Mouse (Mus musculus) ES-Bruce4 (cell line): ENCODE measurements at regions not wholly inside any gene's neighbourhood (a gene's known extent, or its start where the extent isn't known, plus 50 kb on each side); places are given as distances from the start of the nearest gene placed in this dataset.

Source experiments
- H3K27ac ChIP-seq: 2 replicates; pipeline ENCODE4 v1.5.1; 2012; ENCODE audit warnings: low read length, inconsistent platforms; ENCODE audit not compliant: insufficient read depth
- H3K27me3 ChIP-seq: 2 replicates; pipeline ENCODE4 v1.6.1; 2012; ENCODE audit warnings: mild to moderate bottlenecking, low read length, inconsistent platforms; ENCODE audit not compliant: control insufficient read depth, poor library complexity, insufficient read depth, severe bottlenecking
- H3K36me3 ChIP-seq: 2 replicates; pipeline ENCODE4 v1.6.1; 2012; ENCODE audit warnings: inconsistent platforms, mild to moderate bottlenecking, low read length, moderate library complexity; ENCODE audit not compliant: control insufficient read depth, poor library complexity, insufficient read depth, severe bottlenecking
- H3K4me1 ChIP-seq: one replicate; pipeline ENCODE4 v1.8.1; 2011; ENCODE audit warnings: low read length; ENCODE audit not compliant: control insufficient read depth, insufficient read depth
- H3K4me3 ChIP-seq: 2 replicates; pipeline ENCODE4 v1.5.1; 2011; ENCODE audit warnings: low read depth, mild to moderate bottlenecking, low read length
- H3K9ac ChIP-seq: 2 replicates; pipeline ENCODE4 v1.6.1; 2012; ENCODE audit warnings: low read depth, mild to moderate bottlenecking, inconsistent platforms; ENCODE audit not compliant: poor library complexity, severe bottlenecking
- H3K9me3 ChIP-seq: replicated peaks from 2 replicates; pipeline ENCODE4 v1.6.1; 2012; ENCODE audit warnings: mild to moderate bottlenecking, low read length, inconsistent platforms; ENCODE audit not compliant: control insufficient read depth, poor library complexity, insufficient read depth, severe bottlenecking
- CTCF ChIP-seq: IDR thresholded peaks from one replicate; pipeline ENCODE4 v1.8.1; 2011; ENCODE audit warnings: low read depth, low read length
- EP300 ChIP-seq: IDR thresholded peaks from 2 replicates; pipeline ENCODE4 v1.6.1; 2011; ENCODE audit warnings: low read depth, low read length; ENCODE audit not compliant: insufficient read depth
- POLR2A ChIP-seq: IDR thresholded peaks from one replicate; pipeline ENCODE4 v1.8.1; 2011; ENCODE audit warnings: low read length; ENCODE audit not compliant: insufficient read depth

DNA sequence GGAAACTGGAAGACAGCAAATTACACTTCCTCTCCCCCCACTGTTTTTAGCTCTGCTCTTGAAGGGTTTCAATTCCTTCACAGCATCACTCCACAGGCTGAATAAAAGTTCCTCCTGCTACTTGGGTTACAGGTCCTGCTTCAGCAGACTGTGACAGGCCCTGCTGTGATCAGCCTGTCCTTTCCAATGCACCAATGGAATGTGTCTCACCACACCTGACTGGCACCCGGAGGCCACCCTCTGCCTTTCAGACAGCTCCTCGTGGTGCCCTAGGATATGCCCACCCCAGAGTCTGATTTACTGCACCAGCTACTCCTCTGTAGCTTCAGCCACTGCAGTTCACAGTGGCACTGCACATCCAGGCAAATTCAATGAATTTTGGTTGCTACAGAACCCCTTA is 288.0 kb downstream of the Gm11361 start:
- TF ChIP-seq POLR2A (no peak), EP300 (no peak), CTCF (no peak)

DNA sequence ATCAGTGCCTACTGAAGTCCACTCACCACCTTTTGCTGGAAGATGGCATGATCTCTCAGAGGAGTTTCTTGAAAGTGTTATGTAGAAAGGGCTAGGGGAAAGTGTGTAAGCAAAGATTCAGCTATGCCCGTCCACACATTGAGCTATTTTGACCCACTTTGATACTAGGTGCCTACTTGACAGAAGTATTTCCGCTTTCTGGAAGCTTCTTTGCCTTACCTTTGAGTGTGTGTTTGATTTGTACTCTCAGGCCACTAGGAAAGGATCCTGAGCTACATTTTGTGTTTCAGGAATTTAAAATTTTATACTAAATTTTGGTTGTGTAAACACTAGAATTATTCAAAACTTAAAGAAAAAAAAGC is 287.5 kb downstream of the Gm11361 start:
- Histone ChIP-seq H3K4me3 (no peak overlapping the region), H3K4me1 (no peaks in the 10 kb centered on the region)
- TF ChIP-seq POLR2A (no peak), EP300 (no peak), CTCF (no peak)

More for the DNA sequence above, 288.0 kb downstream of the Gm11361 start:
- Histone ChIP-seq H3K27me3 (no peaks in the 10 kb centered on the region), H3K9me3 (no peaks in the 10 kb centered on the region), H3K4me1 (no peaks in the 10 kb centered on the region), H3K4me3 (no peak overlapping the region), H3K27ac (no peak overlapping the region), H3K9ac (no peak overlapping the region), H3K36me3 (no peaks in the 10 kb centered on the region)

DNA sequence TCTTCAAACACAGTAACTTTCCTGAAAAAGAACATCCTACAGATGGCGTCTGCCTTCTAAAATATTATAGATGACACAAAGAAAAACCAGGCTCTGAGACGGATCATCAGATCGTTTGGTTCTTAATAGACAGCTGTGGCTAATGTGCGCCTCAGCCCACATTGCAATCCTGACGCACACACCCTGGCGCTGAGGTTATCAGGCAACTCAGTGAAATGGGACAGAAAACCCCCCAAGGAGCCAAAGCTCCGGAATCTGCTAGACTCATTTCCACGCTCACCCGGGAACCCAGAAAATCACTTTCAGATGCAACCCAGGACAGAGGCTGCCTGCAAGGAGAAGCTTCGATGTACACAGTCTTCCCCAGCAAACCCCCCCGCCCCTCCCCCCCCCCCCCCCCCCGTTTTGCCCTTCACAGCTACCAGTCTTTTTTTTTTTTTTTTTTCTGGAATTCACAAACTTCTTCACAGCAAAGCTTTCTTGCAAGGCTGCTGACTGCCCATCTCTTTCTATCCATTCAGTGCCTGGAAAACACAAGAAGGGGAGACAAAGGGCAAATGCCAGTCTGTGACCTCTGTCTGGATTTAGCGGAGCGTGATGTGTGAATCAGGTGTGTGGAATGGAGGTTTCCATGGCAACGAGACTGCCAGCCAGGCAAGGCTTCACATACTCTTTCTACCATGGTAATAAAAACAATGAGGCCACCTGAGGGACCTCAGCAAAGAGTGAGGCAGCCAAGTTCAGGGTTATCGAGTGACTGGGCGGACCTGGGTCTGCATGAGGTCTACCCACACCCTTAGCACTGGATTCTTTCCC is 286.9 kb downstream of the Gm11361 start:
- Histone ChIP-seq H3K4me1 (no peaks in the 10 kb centered on the region), H3K36me3 (no peaks in the 10 kb centered on the region), H3K9me3 (no peaks in the 10 kb centered on the region), H3K27ac (no peak overlapping the region), H3K9ac (no peak overlapping the region), H3K4me3 (no peak overlapping the region), H3K27me3 (no peaks in the 10 kb centered on the region)
- no peak for TF ChIP-seq CTCF
- TF ChIP-seq POLR2A, result no peak
- TF ChIP-seq EP300, result no peak

More for the DNA sequence above, 287.5 kb downstream of the Gm11361 start:
- H3K27me3 ChIP-seq, result no peaks in the 10 kb centered on the region
- no peaks in the 10 kb centered on the region for H3K9me3 ChIP-seq
- no peak overlapping the region for H3K9ac ChIP-seq
- no peak overlapping the region for H3K27ac ChIP-seq
- no peaks in the 10 kb centered on the region for H3K36me3 ChIP-seq

DNA sequence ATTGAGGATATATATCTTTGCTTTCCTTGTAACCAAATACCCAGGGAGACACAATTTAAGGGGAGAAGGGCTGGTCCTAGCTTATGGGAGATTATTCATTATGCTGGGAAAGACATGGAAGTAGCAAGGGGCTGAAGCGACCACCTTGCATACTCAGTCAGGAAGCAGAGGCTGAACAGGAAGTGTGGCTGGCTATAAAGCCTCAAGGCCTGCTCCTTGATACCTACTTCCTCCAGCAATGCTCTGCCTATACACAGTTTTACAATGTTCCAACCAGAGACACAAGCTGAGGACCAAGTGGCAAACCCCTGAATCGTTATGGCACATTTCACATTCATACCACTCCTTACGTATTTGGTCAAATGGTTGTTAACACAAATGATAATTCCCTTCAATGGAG is 284.3 kb downstream of the Gm11361 start:
- H3K27ac ChIP-seq, result no peak overlapping the region
- TF ChIP-seq CTCF (no peak), POLR2A (no peak), EP300 (no peak)
- H3K4me3 ChIP-seq, result no peak overlapping the region
- H3K9me3 ChIP-seq, result no peaks in the 10 kb centered on the region
- no peaks in the 10 kb centered on the region for H3K36me3 ChIP-seq
- no peaks in the 10 kb centered on the region for H3K4me1 ChIP-seq
- no peaks in the 10 kb centered on the region for H3K27me3 ChIP-seq
- no peak overlapping the region for H3K9ac ChIP-seq

DNA sequence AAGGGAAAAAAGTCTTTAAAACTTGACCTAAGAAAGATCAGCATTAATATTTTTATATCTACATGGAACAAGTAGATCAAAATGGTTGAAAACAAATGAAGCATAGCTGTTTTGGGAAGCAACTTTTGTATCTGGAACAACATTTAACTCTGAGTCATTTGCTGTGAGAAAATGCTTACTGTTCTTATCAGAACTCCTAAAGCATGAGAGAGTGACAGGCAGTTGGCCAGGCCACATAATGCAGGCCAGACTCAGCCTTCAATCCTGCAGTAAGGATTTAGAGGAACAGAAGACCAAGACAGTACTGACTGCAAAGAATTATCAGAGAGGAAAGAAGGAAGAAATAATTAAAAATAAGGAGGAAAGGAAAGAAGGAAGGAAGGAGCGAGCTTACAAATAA is 275.8 kb downstream of the Gm11361 start:
- no peak overlapping the region for H3K4me3 ChIP-seq
- H3K27me3 ChIP-seq, result no peaks in the 10 kb centered on the region

DNA sequence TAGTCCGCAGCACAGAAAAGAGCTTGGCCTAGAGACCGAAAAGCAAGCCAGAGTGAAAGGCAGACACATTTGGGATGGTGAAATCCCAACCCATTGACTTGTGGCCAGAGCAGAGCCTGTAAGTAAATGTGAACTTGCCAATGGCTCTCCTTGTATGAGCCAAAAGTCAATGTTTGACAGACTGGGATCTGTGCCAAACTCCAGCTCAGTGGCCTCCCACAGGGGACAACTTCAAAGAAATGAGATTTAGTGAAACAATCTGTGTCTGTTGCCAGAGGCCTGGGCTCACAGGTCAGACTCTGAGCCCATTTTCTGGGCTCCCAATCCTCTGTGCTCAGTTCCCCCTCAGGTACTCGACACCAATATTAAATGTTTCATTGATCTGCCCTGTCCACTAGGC is 274.9 kb downstream of the Gm11361 start:
- TF ChIP-seq POLR2A, result no peak
- no peak for TF ChIP-seq CTCF
- no peak for TF ChIP-seq EP300
- no peak overlapping the region for H3K27ac ChIP-seq

More for the DNA sequence above, 275.8 kb downstream of the Gm11361 start:
- no peak overlapping the region for H3K9ac ChIP-seq
- H3K27ac ChIP-seq, result no peak overlapping the region
- no peak for TF ChIP-seq CTCF
- TF ChIP-seq POLR2A, result no peak
- no peak for TF ChIP-seq EP300
- H3K36me3 ChIP-seq, result no peaks in the 10 kb centered on the region
- no peaks in the 10 kb centered on the region; the same call in 1 of the 2 replicates for H3K9me3 ChIP-seq
- no peaks in the 10 kb centered on the region for H3K4me1 ChIP-seq

More for the DNA sequence above, 274.9 kb downstream of the Gm11361 start:
- H3K9me3 ChIP-seq, result no peaks in the 10 kb centered on the region; the same call in 1 of the 2 replicates
- H3K4me1 ChIP-seq, result no peaks in the 10 kb centered on the region
- no peak overlapping the region for H3K4me3 ChIP-seq
- no peaks in the 10 kb centered on the region for H3K27me3 ChIP-seq
- H3K36me3 ChIP-seq, result no peaks in the 10 kb centered on the region
- no peak overlapping the region for H3K9ac ChIP-seq
